Mouse (Mus musculus): ENCODE results near the gene Zfp382.

GRCm38 (mm10) chr7:30121308-30122187 lies at the start of gene Zfp382:
- TF ChIP-seq CTCF (IDR thresholded peaks at IDR 0.05; ENCODE audit: low read depth) (0 out of 2 replicates have a peak, but pooled peaks have one; percentile 21), EP300 (IDR thresholded peaks at IDR 0.05; ENCODE audit: low read depth) (no peak)
